Mouse (Mus musculus) forebrain, embryonic 10.5 days (tissue): ENCODE results near the gene Kidins220. TPM values are rescaled to one million over a fixed set of nuclear protein-coding genes. Genes with fewer than 3 reads are reported as not detected.

Experiments used
- DNase-seq: peaks from one replicate; pipeline ENCODE4 v3.0.0-alpha.2; 2017; ENCODE audit warnings: low spot score; ENCODE audit errors: extremely low spot score
- H3K27ac ChIP-seq: fragments of 300-500 bp; sonication (generic); 2 replicates; pipeline ENCODE4 v1.5.1; 2016; ENCODE audit warnings: mild to moderate bottlenecking
- H3K27me3 ChIP-seq: fragments of 300-500 bp; sonication (generic); 2 replicates; pipeline ENCODE4 v1.6.1; 2016; ENCODE audit warnings: mild to moderate bottlenecking; ENCODE audit not compliant: poor library complexity, severe bottlenecking
- H3K36me3 ChIP-seq: fragments of 300-500 bp; sonication (generic); replicated peaks from 2 replicates; pipeline ENCODE4 v1.6.1; 2016; ENCODE audit warnings: mild to moderate bottlenecking, moderate library complexity
- H3K4me1 ChIP-seq: fragments of 300-500 bp; sonication (generic); 2 replicates; pipeline ENCODE4 v1.6.1; 2016
- H3K4me3 ChIP-seq: fragments of 300-500 bp; sonication (generic); 2 replicates; pipeline ENCODE4 v1.5.1; 2016; ENCODE audit warnings: mild to moderate bottlenecking, moderate library complexity
- H3K9me3 ChIP-seq: fragments of 300-500 bp; sonication (generic); 2 replicates; pipeline ENCODE4 v1.6.1; 2016; ENCODE audit warnings: mild to moderate bottlenecking, moderate library complexity
- WGBS: fragments of 180-500 bp; shearing (Covaris S2); methylation state at CpG from one replicate; pipeline ENCODE4 v1.1.7; 2016; 5-methylcytosine and 5-hydroxymethylcytosine counted together
- polyA plus RNA-seq: library from polyadenylated mRNA; unstranded; fragments of >200 nt; fragmentation: Nextera tagmentation; extraction: Ambion mirVana; gene quantifications from 2 replicates; pipeline ENCODE4 v1.2.1, GENCODE M21; 2016

Gene Kidins220
- polyA plus RNA-seq, 1 experiment from 2014 or later = 20.0 TPM

DNA sequence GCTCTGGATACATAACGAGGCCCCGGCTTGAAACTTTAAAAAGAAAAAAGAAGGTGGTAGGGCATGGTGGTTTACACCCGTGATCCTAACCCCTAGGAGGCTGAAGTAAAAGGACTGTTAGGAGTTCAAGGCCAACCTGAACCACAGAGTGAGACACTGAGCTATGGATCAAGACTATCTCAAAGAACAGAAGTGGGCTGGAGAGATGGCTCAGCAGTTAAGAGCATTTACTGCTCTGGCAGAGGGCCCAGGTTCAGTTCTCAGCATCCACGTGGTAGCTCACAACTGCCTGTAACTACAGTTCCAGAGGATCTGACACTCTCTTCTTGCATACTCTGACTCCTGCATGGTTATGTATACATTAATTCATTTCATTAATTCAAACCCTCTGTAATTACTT is 31.3 kb upstream of the Kidins220 start:
- Histone ChIP-seq H3K4me3 (no peak overlapping the region), H3K27ac (no peak overlapping the region), H3K27me3 (no peaks in the 10 kb centered on the region), H3K9me3 (no peaks in the 10 kb centered on the region), H3K4me1 (no peaks in the 10 kb centered on the region), H3K36me3 (peaks cover 75% of the 10 kb centered on the region)
- 92% methylated on average over 4 of the region's 4 CpGs for WGBS
- DNase-seq = no peak

DNA sequence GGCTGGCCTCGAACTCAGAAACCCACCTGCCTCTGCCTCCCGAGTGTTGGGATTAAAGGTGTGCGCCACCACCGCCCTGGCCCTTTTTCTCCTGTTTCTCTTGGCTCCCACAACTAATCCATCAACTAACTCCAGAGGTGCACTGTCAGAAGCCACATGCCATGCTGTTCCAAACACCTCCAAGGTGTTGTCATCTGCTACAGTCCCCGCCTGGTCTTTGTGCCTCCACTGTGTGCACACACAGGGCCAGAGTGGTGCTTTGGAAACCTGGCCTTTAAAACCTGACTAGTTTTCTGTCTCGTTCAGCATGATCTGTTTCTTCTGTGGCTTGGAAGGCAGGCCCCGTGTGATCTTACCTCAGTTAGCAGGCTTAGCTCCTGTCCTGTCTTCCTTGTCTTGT is 30.1 kb upstream of the Kidins220 start:
- H3K4me3 ChIP-seq = no peak overlapping the region
- WGBS = 93% methylated on average over 7 of the region's 7 CpGs
- no peak for DNase-seq
- H3K36me3 ChIP-seq = peaks cover 73% of the 10 kb centered on the region
- no peaks in the 10 kb centered on the region for H3K27me3 ChIP-seq
- no peak overlapping the region for H3K27ac ChIP-seq
- no peaks in the 10 kb centered on the region for H3K4me1 ChIP-seq
- H3K9me3 ChIP-seq = no peaks in the 10 kb centered on the region

DNA sequence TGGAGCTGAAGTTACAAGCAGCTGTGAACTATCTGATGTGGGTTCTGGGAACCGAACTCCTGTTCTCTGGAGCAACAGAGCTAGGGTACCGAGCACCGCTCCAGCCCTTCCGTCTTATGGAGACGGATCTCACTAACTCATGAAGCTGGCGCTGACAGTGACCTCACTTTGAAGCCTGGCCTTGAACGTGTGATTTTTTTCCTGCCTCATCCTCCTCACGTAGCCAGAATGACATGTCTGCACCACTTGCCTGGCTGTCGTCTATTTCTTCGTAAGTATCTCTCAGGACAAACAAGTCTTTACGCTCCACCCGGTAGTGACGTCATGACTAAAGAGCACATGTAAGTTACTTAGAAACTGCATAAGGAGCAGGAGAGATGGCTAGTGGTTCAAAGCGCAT is 27.7 kb upstream of the Kidins220 start:
- H3K36me3 ChIP-seq = peaks cover 73% of the 10 kb centered on the region
- DNase-seq = no peak
- WGBS = 94% methylated on average over 14 of the region's 14 CpGs
- H3K27ac ChIP-seq = no peak overlapping the region
- H3K4me1 ChIP-seq = no peaks in the 10 kb centered on the region
- no peak overlapping the region for H3K4me3 ChIP-seq
- H3K27me3 ChIP-seq = no peaks in the 10 kb centered on the region
- H3K9me3 ChIP-seq = no peaks in the 10 kb centered on the region

DNA sequence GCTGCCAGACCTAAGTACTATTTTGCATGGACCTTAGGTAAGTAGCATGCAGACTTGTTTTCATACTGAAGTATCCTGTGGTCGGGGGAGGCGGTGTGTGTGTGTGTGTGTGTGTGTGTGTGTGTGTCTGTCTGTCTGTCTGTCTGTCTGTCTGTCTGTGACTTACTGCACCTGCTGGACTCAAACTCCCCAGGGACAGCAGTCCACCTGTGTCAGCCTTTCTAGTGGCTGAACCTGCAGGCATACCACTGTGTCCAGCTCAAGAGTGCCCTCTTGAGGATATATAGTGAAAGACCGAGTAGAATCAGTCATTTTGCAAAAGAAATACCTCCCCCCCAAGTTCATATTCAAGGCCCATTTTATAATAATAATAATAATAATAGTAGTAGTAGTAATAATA is 26.4 kb upstream of the Kidins220 start:
- H3K4me3 ChIP-seq = no peak overlapping the region
- peaks cover 74% of the 10 kb centered on the region for H3K36me3 ChIP-seq
- peak; percentile 21 for DNase-seq
- no peak overlapping the region for H3K27ac ChIP-seq
- no peaks in the 10 kb centered on the region for H3K9me3 ChIP-seq
- 63% methylated on average over 3 of the region's 3 CpGs for WGBS
- H3K4me1 ChIP-seq = no peaks in the 10 kb centered on the region
- H3K27me3 ChIP-seq = no peaks in the 10 kb centered on the region

DNA sequence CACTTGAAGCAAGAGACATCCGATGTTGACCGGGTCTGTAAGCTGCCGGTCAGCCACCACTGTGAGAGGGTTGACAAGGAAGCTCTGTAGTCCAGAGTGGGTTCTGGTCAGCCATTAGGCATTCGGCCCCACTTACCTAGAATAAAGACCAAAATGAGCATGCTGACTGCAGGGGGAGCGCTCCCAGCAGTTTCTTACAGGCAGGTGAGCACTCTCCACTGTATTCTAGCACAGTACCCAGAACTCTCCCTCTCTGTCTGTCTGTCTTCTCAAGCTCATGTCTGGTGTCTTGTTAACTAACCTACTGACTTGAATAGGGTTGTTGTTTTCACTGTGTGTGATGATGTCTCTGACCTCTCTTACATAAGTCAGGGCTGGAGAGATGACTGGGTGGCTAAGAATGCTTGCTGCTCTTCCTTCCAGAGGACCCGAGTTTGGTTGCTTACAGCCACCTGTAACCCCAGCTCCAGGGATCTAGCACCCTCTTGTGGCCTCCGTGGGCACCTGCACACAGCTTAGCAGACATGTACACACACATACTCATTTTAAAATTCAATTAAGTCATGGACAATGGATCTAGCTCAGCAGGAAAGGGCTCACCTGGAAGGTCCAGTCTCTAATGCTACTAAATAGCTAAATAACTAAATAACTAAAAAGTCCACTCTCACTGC is 24.2 kb upstream of the Kidins220 start:
- Histone ChIP-seq H3K27ac (no peak overlapping the region), H3K4me3 (no peak overlapping the region), H3K9me3 (no peaks in the 10 kb centered on the region), H3K4me1 (no peaks in the 10 kb centered on the region), H3K36me3 (peaks cover 77% of the 10 kb centered on the region), H3K27me3 (no peaks in the 10 kb centered on the region)
- 89% methylated on average over 7 of the region's 7 CpGs for WGBS
- DNase-seq = no peak

DNA sequence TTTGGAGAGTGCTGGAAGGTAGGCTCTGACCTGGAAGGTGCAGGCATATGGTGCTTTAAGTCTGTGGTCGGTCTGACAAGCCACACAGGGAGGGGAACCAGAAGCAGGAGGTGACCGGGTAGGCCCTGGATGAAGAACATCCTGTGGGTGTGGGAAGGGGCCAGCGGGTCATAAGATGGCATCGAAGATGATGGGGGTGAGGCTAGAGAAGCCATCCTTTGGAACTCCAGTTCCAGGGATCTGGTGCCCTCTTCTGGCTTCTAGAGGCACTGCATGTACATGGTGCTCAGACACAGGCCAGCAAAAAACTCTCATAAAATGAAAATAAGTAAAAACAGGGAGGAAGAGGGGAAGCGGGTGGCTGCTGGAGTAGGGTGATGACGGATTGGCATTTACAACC is 22.6 kb upstream of the Kidins220 start:
- H3K27ac ChIP-seq = no peak overlapping the region
- peak; percentile 65 for DNase-seq
- peaks cover 72% of the 10 kb centered on the region for H3K36me3 ChIP-seq
- no peaks in the 10 kb centered on the region for H3K4me1 ChIP-seq
- no peaks in the 10 kb centered on the region for H3K9me3 ChIP-seq
- 74% methylated on average over 6 of the region's 6 CpGs for WGBS
- no peak overlapping the region for H3K4me3 ChIP-seq
- H3K27me3 ChIP-seq = no peaks in the 10 kb centered on the region

DNA sequence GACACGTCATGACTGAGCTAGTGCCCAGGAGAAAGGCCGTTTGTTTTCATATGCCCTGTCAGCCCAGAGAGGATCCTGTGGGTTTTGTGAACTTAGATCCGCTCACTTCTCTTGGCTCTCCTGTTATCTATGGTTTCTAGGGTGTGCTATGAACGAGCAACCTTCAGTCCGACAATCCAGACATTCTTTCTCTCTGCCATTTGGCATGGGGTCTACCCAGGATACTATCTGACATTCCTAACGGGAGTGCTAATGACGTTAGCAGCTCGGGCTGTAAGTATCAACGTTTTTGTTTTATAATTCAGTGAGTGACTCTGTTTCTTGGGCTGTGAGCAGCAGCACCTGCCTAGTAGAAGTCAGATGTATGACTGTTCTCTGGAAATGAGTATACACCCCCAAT is 19.6 kb upstream of the Kidins220 start:
- no peak for DNase-seq
- peaks cover 81% of the 10 kb centered on the region for H3K36me3 ChIP-seq
- WGBS = 88% methylated on average over 9 of the region's 9 CpGs

DNA sequence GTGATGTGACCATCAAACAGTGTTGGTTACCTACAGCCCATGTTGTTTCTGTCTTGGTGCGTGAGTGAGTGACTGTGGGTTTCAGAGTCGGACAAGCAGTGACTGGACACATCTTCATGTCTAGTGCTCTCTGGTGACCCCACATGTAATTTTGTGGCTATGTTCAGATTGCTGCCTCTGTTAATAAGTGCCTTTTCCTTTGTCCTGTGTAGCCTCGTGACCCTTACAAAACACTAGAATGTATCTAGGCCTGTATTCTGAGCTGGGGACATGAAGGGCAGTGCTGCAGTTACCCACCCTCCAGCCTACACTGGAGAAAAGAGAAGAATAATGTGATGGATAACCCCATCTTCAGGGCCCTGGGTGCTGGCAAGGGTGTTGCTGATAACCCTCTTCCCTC is 16.2 kb upstream of the Kidins220 start:
- WGBS = 86% methylated on average over 3 of the region's 3 CpGs

More for the DNA sequence above, 19.6 kb upstream of the Kidins220 start:
- Histone ChIP-seq H3K27me3 (no peaks in the 10 kb centered on the region), H3K27ac (no peak overlapping the region), H3K4me1 (no peaks in the 10 kb centered on the region), H3K9me3 (no peaks in the 10 kb centered on the region), H3K4me3 (no peak overlapping the region)

DNA sequence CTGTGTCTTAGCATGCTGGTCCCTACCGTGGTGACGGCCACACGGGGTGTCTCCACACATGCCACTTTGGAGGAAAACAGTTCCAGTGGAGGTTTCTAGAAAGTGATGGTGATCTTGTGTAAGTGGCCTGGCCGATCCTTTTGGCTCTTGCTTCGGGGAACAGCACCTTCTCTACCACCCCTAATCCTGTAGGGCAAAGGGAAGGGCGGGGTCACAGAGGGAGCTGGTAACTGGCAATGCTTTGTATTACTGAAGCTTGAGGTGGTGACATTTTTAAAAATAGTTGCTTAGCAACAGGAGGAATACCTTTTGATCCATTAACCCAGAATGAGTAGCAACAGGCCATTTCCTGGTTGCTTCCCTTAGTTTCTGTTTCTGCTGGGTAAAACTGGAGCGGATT is 12.9 kb upstream of the Kidins220 start:
- Histone ChIP-seq H3K27me3 (no peaks in the 10 kb centered on the region), H3K9me3 (no peaks in the 10 kb centered on the region), H3K27ac (no peak overlapping the region), H3K4me3 (no peak overlapping the region), H3K4me1 (peaks cover 6% of the 10 kb centered on the region; the same call in 1 of the 2 replicates), H3K36me3 (peaks cover 25% of the 10 kb centered on the region)
- no peak for DNase-seq
- whole genome bisulfite sequencing = 90% methylated on average over 7 of the region's 7 CpGs

More for the DNA sequence above, 16.2 kb upstream of the Kidins220 start:
- H3K36me3 ChIP-seq = peaks cover 48% of the 10 kb centered on the region
- peaks cover 4% of the 10 kb centered on the region; the same call in 1 of the 2 replicates for H3K4me1 ChIP-seq
- H3K27me3 ChIP-seq = no peaks in the 10 kb centered on the region
- no peak overlapping the region for H3K4me3 ChIP-seq
- H3K27ac ChIP-seq = no peak overlapping the region
- no peak for DNase-seq
- no peaks in the 10 kb centered on the region for H3K9me3 ChIP-seq

DNA sequence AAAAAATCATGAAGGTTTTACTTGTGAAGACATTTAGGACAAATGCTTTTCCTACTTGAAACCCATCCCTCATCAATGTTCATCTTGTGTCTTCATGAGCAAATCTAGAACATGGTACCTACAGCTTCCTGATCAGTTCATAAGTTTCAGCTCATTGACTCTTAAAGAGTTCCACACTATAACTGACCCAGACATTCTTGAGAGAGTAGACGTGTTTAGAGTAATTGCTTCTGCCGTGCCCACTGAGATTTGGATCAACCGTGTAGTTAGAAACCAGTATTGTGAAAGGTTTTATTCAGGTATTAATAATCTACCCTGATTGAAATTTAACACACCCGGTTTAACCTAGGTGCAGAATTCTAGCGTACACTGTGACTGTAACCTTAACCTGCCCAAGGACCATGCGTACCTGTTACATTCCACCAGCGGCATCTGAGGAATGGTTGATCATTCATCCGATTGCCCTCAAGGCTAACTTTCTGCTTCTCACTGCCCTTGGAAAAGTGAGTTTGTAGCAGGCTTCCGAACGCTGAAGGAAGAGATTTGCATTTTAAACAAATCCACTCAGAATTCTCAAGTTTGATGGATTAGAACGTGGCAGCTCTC is 12.3 kb upstream of the Kidins220 start:
- Histone ChIP-seq H3K4me1 (peaks cover 6% of the 10 kb centered on the region; the same call in 1 of the 2 replicates), H3K36me3 (peaks cover 21% of the 10 kb centered on the region), H3K27ac (no peak overlapping the region), H3K9me3 (no peaks in the 10 kb centered on the region), H3K27me3 (no peaks in the 10 kb centered on the region), H3K4me3 (no peak overlapping the region)
- no peak for DNase-seq
- WGBS = 89% methylated on average over 11 of the region's 11 CpGs

DNA sequence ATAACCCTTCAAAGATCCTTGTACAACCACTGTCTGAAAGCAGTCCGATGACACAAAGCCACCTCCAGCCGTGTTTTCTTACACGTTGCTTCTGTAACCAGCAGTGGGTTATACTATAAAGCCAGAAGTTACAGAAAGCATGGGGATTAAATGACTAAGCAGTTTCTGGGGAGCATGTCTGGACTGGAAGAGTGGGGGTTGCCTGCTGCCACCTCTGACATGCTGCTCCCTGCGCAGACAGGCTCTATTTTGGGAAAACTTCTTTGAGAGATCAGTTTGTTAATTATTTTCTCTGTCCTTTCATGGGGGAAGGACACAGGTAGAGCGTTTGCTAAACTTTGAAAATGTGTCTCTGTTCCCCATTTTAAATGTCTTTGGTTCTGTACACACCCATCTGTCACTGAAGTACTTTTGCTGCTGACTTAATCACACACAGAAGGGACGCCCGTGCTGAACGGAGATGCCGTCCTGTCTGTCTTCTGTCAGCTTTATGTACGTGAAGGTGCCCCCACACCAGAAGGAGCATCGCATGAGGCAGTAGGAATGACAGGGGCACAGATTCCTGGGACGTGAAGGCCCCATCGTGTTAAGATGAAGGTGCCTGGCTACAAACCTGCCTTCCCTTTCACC is 11.2 kb upstream of the Kidins220 start:
- H3K27ac ChIP-seq = no peak overlapping the region
- DNase-seq = no peak
- peaks cover 13% of the 10 kb centered on the region for H3K36me3 ChIP-seq
- no peaks in the 10 kb centered on the region for H3K27me3 ChIP-seq
- no peaks in the 10 kb centered on the region for H3K9me3 ChIP-seq
- 81% methylated on average over 13 of the region's 13 CpGs for WGBS
- no peak overlapping the region for H3K4me3 ChIP-seq
- H3K4me1 ChIP-seq = peaks cover 6% of the 10 kb centered on the region; the same call in 1 of the 2 replicates

DNA sequence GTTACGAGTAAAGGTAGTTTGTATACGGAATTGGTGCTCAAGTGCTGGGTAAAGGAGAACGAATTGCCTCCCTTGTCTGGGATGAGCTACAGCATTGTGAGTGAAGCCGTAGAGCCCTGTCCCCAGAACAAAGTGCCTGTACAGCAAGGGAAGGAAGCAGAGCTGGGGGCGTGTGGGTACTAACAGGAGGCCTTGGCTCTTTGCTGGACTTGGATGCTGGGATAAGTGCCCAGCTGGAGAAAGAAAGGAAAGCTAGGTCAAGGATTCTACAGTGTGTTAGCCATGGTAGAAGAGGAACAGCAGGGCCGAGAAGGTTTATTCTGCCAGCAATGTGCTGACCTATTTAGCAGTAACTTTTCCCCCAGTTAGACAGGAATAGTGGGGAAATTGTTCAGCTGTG is 9.3 kb upstream of the Kidins220 start:
- Histone ChIP-seq H3K36me3 (no peaks in the 10 kb centered on the region; the same call in 1 of the 2 replicates), H3K4me3 (no peak overlapping the region), H3K27ac (no peak overlapping the region), H3K27me3 (no peaks in the 10 kb centered on the region), H3K4me1 (peaks cover 6% of the 10 kb centered on the region; the same call in 1 of the 2 replicates), H3K9me3 (no peaks in the 10 kb centered on the region)
- no peak for DNase-seq
- WGBS = 88% methylated on average over 6 of the region's 6 CpGs

DNA sequence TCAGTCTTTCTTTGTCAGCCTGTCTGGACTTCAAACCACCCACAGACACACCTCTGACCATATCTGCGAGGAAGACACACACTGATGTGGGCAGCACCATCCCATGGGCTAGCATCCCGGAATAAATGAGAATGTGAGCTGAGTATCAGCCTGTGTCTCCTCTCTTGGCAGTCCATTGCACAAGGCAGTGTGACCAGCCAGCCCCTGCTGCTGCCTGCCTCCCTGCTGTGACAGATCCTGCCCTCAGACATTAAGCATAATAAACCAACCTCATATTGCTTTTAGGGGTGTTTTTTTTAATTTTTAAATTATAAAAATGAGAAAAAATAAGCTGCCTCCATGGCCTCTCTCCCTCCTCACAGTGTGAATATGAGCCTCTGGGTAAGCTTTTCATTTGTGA is 8.7 kb upstream of the Kidins220 start:
- no peaks in the 10 kb centered on the region for H3K27me3 ChIP-seq
- peaks cover 6% of the 10 kb centered on the region; the same call in 1 of the 2 replicates for H3K4me1 ChIP-seq
- WGBS = 86% methylated on average over 2 of the region's 2 CpGs
- no peak for DNase-seq
- H3K9me3 ChIP-seq = no peaks in the 10 kb centered on the region
- H3K27ac ChIP-seq = no peak overlapping the region
- no peaks in the 10 kb centered on the region for H3K36me3 ChIP-seq
- H3K4me3 ChIP-seq = no peak overlapping the region
